Mouse (Mus musculus): ENCODE results near the gene Slc9a9. TPM values are rescaled to one million over a fixed set of nuclear protein-coding genes. Genes with fewer than 3 reads are reported as not detected.

Gene Slc9a9
- polyA plus RNA-seq, 1 experiment = 0.69 TPM

DNA sequence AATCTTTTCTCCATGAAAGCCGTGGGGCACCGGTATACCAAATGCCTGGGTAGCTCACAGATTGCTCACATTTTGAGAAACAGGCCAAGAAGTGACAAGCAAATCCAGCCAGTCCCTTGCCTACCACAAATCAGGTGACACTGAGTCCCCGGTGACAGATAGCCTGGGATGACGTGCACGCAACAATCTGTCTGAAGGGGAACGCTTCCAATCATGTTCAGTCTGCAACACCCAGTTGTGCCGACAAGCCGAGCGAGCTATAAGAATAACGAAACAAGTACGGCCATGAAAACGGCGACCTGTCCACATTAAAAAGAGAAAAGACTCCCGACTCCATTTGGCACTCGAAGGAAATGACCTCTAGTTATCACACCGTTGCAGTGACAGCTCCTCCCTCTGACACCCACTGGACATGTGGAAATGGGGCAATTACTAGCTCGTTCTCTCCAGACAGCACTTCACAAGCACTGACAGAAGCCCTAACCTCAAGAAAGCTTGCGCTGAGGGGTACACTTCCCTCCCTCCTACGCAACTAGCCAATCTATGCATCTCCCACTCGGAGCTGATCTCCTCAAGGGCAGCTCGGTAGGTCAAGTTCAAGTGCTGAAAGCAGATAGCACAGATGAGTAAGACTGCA lies 587.1 kb downstream of the Slc9a9 start:
- H3K27me3 ChIP-seq (replicated peaks) = peaks cover 4% of the 10 kb centered on the region

DNA sequence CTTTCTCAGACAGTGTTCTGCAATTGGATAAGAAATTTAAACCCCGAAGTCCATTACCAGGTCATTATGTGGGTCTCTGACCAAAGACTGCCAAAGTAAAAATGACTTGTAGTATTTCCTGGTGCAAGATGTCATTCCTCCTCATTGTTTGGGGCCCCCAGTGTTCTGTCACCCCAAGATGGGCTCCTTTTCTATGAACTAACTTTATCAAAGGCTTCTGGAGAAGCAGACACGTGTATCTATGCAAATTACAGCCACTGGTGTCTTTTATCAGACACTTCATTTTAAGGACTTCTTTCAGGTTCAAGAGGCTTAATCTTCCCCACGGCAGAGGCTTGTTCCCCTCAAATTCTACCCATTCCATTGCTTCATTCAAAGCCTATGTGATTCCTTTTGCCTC lies 593.1 kb downstream of the Slc9a9 start:
- Histone ChIP-seq H3K4me1 (peaks cover 3% of the 10 kb centered on the region; the same call in 1 of the 2 replicates), H3K36me3 (replicated peaks; ENCODE audit: low read length) (no peaks in the 10 kb centered on the region), H3K9me3 (peaks cover 3% of the 10 kb centered on the region), H3K27me3 (replicated peaks) (peaks cover 6% of the 10 kb centered on the region), H3K4me3 (replicated peaks) (no peak overlapping the region)
- no peak for TF ChIP-seq GATA1 (IDR thresholded peaks at IDR 0.05; ENCODE audit: borderline replicate concordance, low read length)
- no peak for TF ChIP-seq FLI1 (IDR thresholded peaks at IDR 0.05; ENCODE audit: low read length)

More for the DNA sequence above, 587.1 kb downstream of the Slc9a9 start:
- TF ChIP-seq FLI1 (IDR thresholded peaks at IDR 0.05; ENCODE audit: low read length) (no peak), GATA1 (IDR thresholded peaks at IDR 0.05; ENCODE audit: borderline replicate concordance, low read length) (no peak)
- Histone ChIP-seq H3K4me3 (replicated peaks) (no peak overlapping the region), H3K9me3 (peaks cover 14% of the 10 kb centered on the region), H3K36me3 (replicated peaks; ENCODE audit: low read length) (no peaks in the 10 kb centered on the region), H3K4me1 (peaks cover 10% of the 10 kb centered on the region)

- TF ChIP-seq GATA1 (IDR thresholded peaks at IDR 0.05; ENCODE audit: borderline replicate concordance, low read length) (no peak), FLI1 (IDR thresholded peaks at IDR 0.05; ENCODE audit: low read length) (0 out of 2 replicates have a peak, but pooled peaks have one; percentile 5)
- H3K36me3 ChIP-seq (replicated peaks; ENCODE audit: low read length) = no peaks in the 10 kb centered on the region
- no peak overlapping the region for H3K4me3 ChIP-seq (replicated peaks)
- peaks cover 6% of the 10 kb centered on the region for H3K27me3 ChIP-seq (replicated peaks)
- no peaks in the 10 kb centered on the region for H3K9me3 ChIP-seq
- H3K4me1 ChIP-seq = peaks cover 3% of the 10 kb centered on the region; the same call in 1 of the 2 replicates
Observed at GRCm38 (mm10) chr9:95263867-95264509, 594.3 kb downstream of the Slc9a9 start.

- peaks cover 6% of the 10 kb centered on the region for H3K27me3 ChIP-seq (replicated peaks)
- H3K9me3 ChIP-seq = no peaks in the 10 kb centered on the region
- no peaks in the 10 kb centered on the region for H3K36me3 ChIP-seq (replicated peaks; ENCODE audit: low read length)
- H3K4me1 ChIP-seq = peaks cover 3% of the 10 kb centered on the region; the same call in 1 of the 2 replicates
- TF ChIP-seq FLI1 (IDR thresholded peaks at IDR 0.05; ENCODE audit: low read length) (no peak), GATA1 (IDR thresholded peaks at IDR 0.05; ENCODE audit: borderline replicate concordance, low read length) (no peak)
- no peak overlapping the region for H3K4me3 ChIP-seq (replicated peaks)
Observed at GRCm38 (mm10) chr9:95266179-95266578, 596.5 kb downstream of the Slc9a9 start.

DNA sequence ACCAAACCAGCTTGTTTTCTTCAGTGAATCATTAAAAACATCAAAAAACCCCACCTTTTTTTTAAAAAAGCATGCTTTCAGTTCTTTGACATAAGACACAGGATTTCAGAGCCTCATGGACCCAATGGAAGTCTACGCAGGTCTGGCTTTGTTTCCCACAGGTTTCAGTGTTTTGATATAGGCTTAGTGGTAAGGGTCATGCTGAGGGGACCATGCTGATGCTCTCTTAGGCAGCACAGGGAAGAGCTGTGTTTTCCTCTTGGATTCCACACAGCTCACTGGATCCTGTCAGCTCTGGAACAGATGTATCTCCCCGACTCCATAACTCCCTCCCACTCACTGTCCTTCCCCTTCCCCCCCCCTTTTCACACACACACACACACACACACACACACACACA lies 597.2 kb downstream of the Slc9a9 start:
- Histone ChIP-seq H3K9me3 (no peaks in the 10 kb centered on the region), H3K36me3 (replicated peaks; ENCODE audit: low read length) (no peaks in the 10 kb centered on the region), H3K4me3 (replicated peaks) (no peak overlapping the region), H3K4me1 (peaks cover 3% of the 10 kb centered on the region; the same call in 1 of the 2 replicates), H3K27me3 (replicated peaks) (peaks cover 6% of the 10 kb centered on the region)
- TF ChIP-seq GATA1 (IDR thresholded peaks at IDR 0.05; ENCODE audit: borderline replicate concordance, low read length) (no peak), FLI1 (IDR thresholded peaks at IDR 0.05; ENCODE audit: low read length) (no peak)

DNA sequence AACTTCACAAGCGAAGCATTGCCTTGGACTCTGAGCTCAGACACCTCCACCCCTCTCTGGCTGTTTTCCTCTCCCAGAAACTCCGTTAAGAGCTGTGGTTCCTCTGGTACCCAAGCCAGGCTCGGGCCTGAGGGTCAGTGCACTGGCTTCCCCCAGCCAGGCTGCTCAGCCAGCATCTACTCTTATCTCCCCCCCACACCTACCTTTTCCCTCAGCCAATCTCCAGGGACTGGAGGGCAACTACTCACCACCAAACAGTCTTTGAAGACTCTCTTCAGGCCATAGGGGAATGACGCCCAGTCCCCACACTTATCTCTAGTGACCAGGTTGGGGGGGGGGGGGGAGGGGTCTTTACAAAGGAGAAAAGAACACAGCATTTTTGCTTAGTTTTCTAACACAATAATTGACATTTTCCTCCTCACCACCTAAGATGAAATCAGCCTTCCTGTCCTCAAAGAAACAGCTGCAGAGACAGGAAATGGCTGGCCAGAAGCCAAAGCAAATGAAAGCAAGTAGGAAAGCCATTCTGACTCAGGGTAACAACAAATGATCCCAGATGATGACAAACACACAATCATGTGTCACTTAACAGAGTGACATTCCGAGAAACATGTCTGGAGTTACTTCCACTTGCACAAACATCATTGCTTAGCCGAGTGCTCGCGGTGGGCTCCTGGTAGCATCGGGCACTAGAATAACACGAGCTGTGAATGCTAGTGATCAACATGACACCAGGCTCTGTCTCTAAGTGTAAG lies 610.1 kb downstream of the Slc9a9 start:
- Histone ChIP-seq H3K4me1 (peaks cover 19% of the 10 kb centered on the region), H3K4me3 (replicated peaks) (peak overlapping the region; percentile 84), H3K36me3 (replicated peaks; ENCODE audit: low read length) (no peaks in the 10 kb centered on the region), H3K27me3 (replicated peaks) (peaks cover 6% of the 10 kb centered on the region), H3K9me3 (no peaks in the 10 kb centered on the region)
- TF ChIP-seq FLI1 (IDR thresholded peaks at IDR 0.05; ENCODE audit: low read length) = no peak
- no peak for TF ChIP-seq GATA1 (IDR thresholded peaks at IDR 0.05; ENCODE audit: borderline replicate concordance, low read length)

Other genes starting within 250 kb of the Slc9a9 start
- gene 1190002N15Rik, start 131.8 kb upstream of the Slc9a9 start, polyA plus RNA-seq (2012; ENCODE audit: insufficient read depth, low replicate concordance) = 3.2 and 11.3 TPM in 2 replicates

Measured in megakaryocyte, embryonic 14.5 days (primary cell).